Mouse (Mus musculus): ENCODE measurements around the gene Cyp3a25.
"Not testable (repeated sequence)": the region's sequence is repeated elsewhere in the genome, so short reads cannot be mapped to it uniquely, and the experiment has no call there.

Cyp3a25 gene

GRCm38 (mm10) chr5:146009509-146009908 lies at the start of gene Cyp3a25:
TSS of gene Cyp3a25 (minus strand) at chr5:146009618.
- DNase-seq (ENCODE audit: low spot score), result not testable (repeated sequence)

- no peak for DNase-seq (ENCODE audit: low spot score)
These were observed 11.7 kb upstream of the Cyp3a25 start for GRCm38 (mm10) chr5:146021136-146021535.

- no peak for DNase-seq (ENCODE audit: low spot score)
These were observed 8.9 kb upstream of the Cyp3a25 start for GRCm38 (mm10) chr5:146018275-146018674.

- no peak for DNase-seq (ENCODE audit: low spot score)
These were observed 1.8 kb upstream of the Cyp3a25 start for GRCm38 (mm10) chr5:146011251-146011650.

- DNase-seq (ENCODE audit: low spot score), result no peak
These were observed 42.3 kb downstream of the Cyp3a25 start for GRCm38 (mm10) chr5:145967080-145967479.
